Mouse (Mus musculus): ENCODE measurements at regions not wholly inside any gene's neighbourhood (a gene's known extent, or its start where the extent isn't known, plus 50 kb on each side); places are given as distances from the start of the nearest gene placed in this dataset.
A peak's percentile ranks its signal among the peaks of the same experiment; 100 is the strongest.

- no peaks in the 10 kb centered on the region for H3K36me3 ChIP-seq (ENCODE audit: control insufficient read depth, insufficient read depth, low read length)
- H3K4me1 ChIP-seq (replicated peaks; ENCODE audit: control insufficient read depth, insufficient read depth, low read length) = no peaks in the 10 kb centered on the region
- H3K4me2 ChIP-seq (replicated peaks; ENCODE audit: low read depth, low read length) = no peak overlapping the region
- H3K27ac ChIP-seq (ENCODE audit: low read depth, low read length) = no peak overlapping the region
- DNase-seq (ENCODE audit: low spot score) (no peak), ATAC-seq (ENCODE audit: low FRiP score) (no peak)
- H3K9ac ChIP-seq (ENCODE audit: low read depth, low read length) = no peak overlapping the region
- no peaks in the 10 kb centered on the region for H3K9me3 ChIP-seq (ENCODE audit: control insufficient read depth, low read length)
- WGBS = 84% methylated on average over 8 of the region's 8 CpGs
- H3K4me3 ChIP-seq (ENCODE audit: low read depth, low read length) = no peak overlapping the region
- H3K27me3 ChIP-seq (ENCODE audit: control insufficient read depth, insufficient read depth, low read length) = no peaks in the 10 kb centered on the region
Observed at GRCm38 (mm10) chr9:47428710-47429341, 101.1 kb upstream of the Cadm1 start.

- Histone ChIP-seq H3K36me3 (ENCODE audit: control insufficient read depth, insufficient read depth, low read length) (no peaks in the 10 kb centered on the region), H3K4me1 (replicated peaks; ENCODE audit: control insufficient read depth, insufficient read depth, low read length) (no peaks in the 10 kb centered on the region), H3K27ac (ENCODE audit: low read depth, low read length) (no peak overlapping the region), H3K9ac (ENCODE audit: low read depth, low read length) (no peak overlapping the region), H3K27me3 (ENCODE audit: control insufficient read depth, insufficient read depth, low read length) (no peaks in the 10 kb centered on the region), H3K4me2 (replicated peaks; ENCODE audit: low read depth, low read length) (no peak overlapping the region), H3K9me3 (ENCODE audit: control insufficient read depth, low read length) (no peaks in the 10 kb centered on the region), H3K4me3 (ENCODE audit: low read depth, low read length) (no peak overlapping the region)
- DNase-seq (ENCODE audit: low spot score) (no peak), ATAC-seq (ENCODE audit: low FRiP score) (no peak)
- no CpG with 5 or more reads among the region's 1 CpGs for WGBS
Observed at GRCm38 (mm10) chr9:47429691-47430090, 100.3 kb upstream of the Cadm1 start.

GRCm38 (mm10) chr9:47432715-47433114, 97.3 kb upstream of the Cadm1 start:
- no peak for DNase-seq (ENCODE audit: low spot score)
- 77% methylated on average over 4 of the region's 4 CpGs for WGBS
- ATAC-seq (ENCODE audit: low FRiP score) = no peak
- H3K9ac ChIP-seq (ENCODE audit: low read depth, low read length) = no peak overlapping the region
- no peak overlapping the region for H3K4me3 ChIP-seq (ENCODE audit: low read depth, low read length)
- no peaks in the 10 kb centered on the region for H3K4me1 ChIP-seq (replicated peaks; ENCODE audit: control insufficient read depth, insufficient read depth, low read length)
- H3K36me3 ChIP-seq (ENCODE audit: control insufficient read depth, insufficient read depth, low read length) = no peaks in the 10 kb centered on the region
- no peak overlapping the region for H3K27ac ChIP-seq (ENCODE audit: low read depth, low read length)
- H3K4me2 ChIP-seq (replicated peaks; ENCODE audit: low read depth, low read length) = no peak overlapping the region
- H3K27me3 ChIP-seq (ENCODE audit: control insufficient read depth, insufficient read depth, low read length) = no peaks in the 10 kb centered on the region
- no peaks in the 10 kb centered on the region for H3K9me3 ChIP-seq (ENCODE audit: control insufficient read depth, low read length)

GRCm38 (mm10) chr9:47433185-47433584, 96.8 kb upstream of the Cadm1 start:
- ATAC-seq (ENCODE audit: low FRiP score) (no peak), DNase-seq (ENCODE audit: low spot score) (no peak)
- H3K27me3 ChIP-seq (ENCODE audit: control insufficient read depth, insufficient read depth, low read length) = no peaks in the 10 kb centered on the region
- no peaks in the 10 kb centered on the region for H3K36me3 ChIP-seq (ENCODE audit: control insufficient read depth, insufficient read depth, low read length)
- 74% methylated on average over 2 of the region's 2 CpGs for WGBS
- H3K9me3 ChIP-seq (ENCODE audit: control insufficient read depth, low read length) = no peaks in the 10 kb centered on the region
- H3K9ac ChIP-seq (ENCODE audit: low read depth, low read length) = no peak overlapping the region
- H3K4me3 ChIP-seq (ENCODE audit: low read depth, low read length) = no peak overlapping the region
- H3K4me1 ChIP-seq (replicated peaks; ENCODE audit: control insufficient read depth, insufficient read depth, low read length) = no peaks in the 10 kb centered on the region
- H3K27ac ChIP-seq (ENCODE audit: low read depth, low read length) = no peak overlapping the region
- H3K4me2 ChIP-seq (replicated peaks; ENCODE audit: low read depth, low read length) = no peak overlapping the region

GRCm38 (mm10) chr9:47434091-47434490, 95.9 kb upstream of the Cadm1 start:
- 97% methylated on average over 2 of the region's 2 CpGs for WGBS

GRCm38 (mm10) chr9:47438976-47439375, 91.0 kb upstream of the Cadm1 start:
- WGBS = 75% methylated on average over 4 of the region's 4 CpGs
- ATAC-seq (ENCODE audit: low FRiP score) (no peak), DNase-seq (ENCODE audit: low spot score) (no peak)
- H3K27ac ChIP-seq (ENCODE audit: low read depth, low read length) = no peak overlapping the region
- no peaks in the 10 kb centered on the region for H3K36me3 ChIP-seq (ENCODE audit: control insufficient read depth, insufficient read depth, low read length)
- H3K9ac ChIP-seq (ENCODE audit: low read depth, low read length) = no peak overlapping the region
- no peaks in the 10 kb centered on the region for H3K4me1 ChIP-seq (replicated peaks; ENCODE audit: control insufficient read depth, insufficient read depth, low read length)
- no peaks in the 10 kb centered on the region for H3K9me3 ChIP-seq (ENCODE audit: control insufficient read depth, low read length)
- H3K4me2 ChIP-seq (replicated peaks; ENCODE audit: low read depth, low read length) = no peak overlapping the region
- no peaks in the 10 kb centered on the region for H3K27me3 ChIP-seq (ENCODE audit: control insufficient read depth, insufficient read depth, low read length)
- no peak overlapping the region for H3K4me3 ChIP-seq (ENCODE audit: low read depth, low read length)

More at GRCm38 (mm10) chr9:47434091-47434490, 95.9 kb upstream of the Cadm1 start:
- Histone ChIP-seq H3K9ac (ENCODE audit: low read depth, low read length) (no peak overlapping the region), H3K27me3 (ENCODE audit: control insufficient read depth, insufficient read depth, low read length) (no peaks in the 10 kb centered on the region), H3K4me1 (replicated peaks; ENCODE audit: control insufficient read depth, insufficient read depth, low read length) (no peaks in the 10 kb centered on the region), H3K4me2 (replicated peaks; ENCODE audit: low read depth, low read length) (no peak overlapping the region), H3K36me3 (ENCODE audit: control insufficient read depth, insufficient read depth, low read length) (no peaks in the 10 kb centered on the region), H3K9me3 (ENCODE audit: control insufficient read depth, low read length) (no peaks in the 10 kb centered on the region), H3K27ac (ENCODE audit: low read depth, low read length) (no peak overlapping the region), H3K4me3 (ENCODE audit: low read depth, low read length) (no peak overlapping the region)
- DNase-seq (ENCODE audit: low spot score) (no peak), ATAC-seq (ENCODE audit: low FRiP score) (no peak)

GRCm38 (mm10) chr9:47439506-47439905, 90.5 kb upstream of the Cadm1 start:
- ATAC-seq (ENCODE audit: low FRiP score) (no peak), DNase-seq (ENCODE audit: low spot score) (peak; percentile 26)
- H3K4me1 ChIP-seq (replicated peaks; ENCODE audit: control insufficient read depth, insufficient read depth, low read length) = no peaks in the 10 kb centered on the region
- H3K4me3 ChIP-seq (ENCODE audit: low read depth, low read length) = peak overlapping the region; percentile 4; the same call in 1 of the 2 replicates
- no peak overlapping the region for H3K27ac ChIP-seq (ENCODE audit: low read depth, low read length)
- no peak overlapping the region for H3K9ac ChIP-seq (ENCODE audit: low read depth, low read length)
- WGBS = 32% methylated on average over 11 of the region's 11 CpGs
- H3K4me2 ChIP-seq (replicated peaks; ENCODE audit: low read depth, low read length) = no peak overlapping the region; the same call in 1 of the 2 replicates
- H3K27me3 ChIP-seq (ENCODE audit: control insufficient read depth, insufficient read depth, low read length) = no peaks in the 10 kb centered on the region
- H3K9me3 ChIP-seq (ENCODE audit: control insufficient read depth, low read length) = no peaks in the 10 kb centered on the region
- H3K36me3 ChIP-seq (ENCODE audit: control insufficient read depth, insufficient read depth, low read length) = no peaks in the 10 kb centered on the region

GRCm38 (mm10) chr9:47440128-47440527, 89.8 kb upstream of the Cadm1 start:
- Histone ChIP-seq H3K9ac (ENCODE audit: low read depth, low read length) (no peak overlapping the region), H3K4me2 (replicated peaks; ENCODE audit: low read depth, low read length) (no peak overlapping the region), H3K4me1 (replicated peaks; ENCODE audit: control insufficient read depth, insufficient read depth, low read length) (no peaks in the 10 kb centered on the region), H3K27ac (ENCODE audit: low read depth, low read length) (no peak overlapping the region), H3K27me3 (ENCODE audit: control insufficient read depth, insufficient read depth, low read length) (no peaks in the 10 kb centered on the region), H3K4me3 (ENCODE audit: low read depth, low read length) (no peak overlapping the region), H3K36me3 (ENCODE audit: control insufficient read depth, insufficient read depth, low read length) (no peaks in the 10 kb centered on the region), H3K9me3 (ENCODE audit: control insufficient read depth, low read length) (no peaks in the 10 kb centered on the region)
- DNase-seq (ENCODE audit: low spot score) (peak; percentile 31), ATAC-seq (ENCODE audit: low FRiP score) (no peak)
- 20% methylated on average over 6 of the region's 6 CpGs for WGBS

- WGBS = 88% methylated on average over 8 of the region's 8 CpGs
- ATAC-seq (ENCODE audit: low FRiP score) = no peak
- no peak for DNase-seq (ENCODE audit: low spot score)
Observed at GRCm38 (mm10) chr9:47441155-47441554, 88.8 kb upstream of the Cadm1 start.

More at GRCm38 (mm10) chr9:47441155-47441554, 88.8 kb upstream of the Cadm1 start:
- Histone ChIP-seq H3K9ac (ENCODE audit: low read depth, low read length) (no peak overlapping the region), H3K4me1 (replicated peaks; ENCODE audit: control insufficient read depth, insufficient read depth, low read length) (no peaks in the 10 kb centered on the region), H3K4me3 (ENCODE audit: low read depth, low read length) (no peak overlapping the region), H3K4me2 (replicated peaks; ENCODE audit: low read depth, low read length) (no peak overlapping the region), H3K27me3 (ENCODE audit: control insufficient read depth, insufficient read depth, low read length) (no peaks in the 10 kb centered on the region), H3K36me3 (ENCODE audit: control insufficient read depth, insufficient read depth, low read length) (no peaks in the 10 kb centered on the region), H3K9me3 (ENCODE audit: control insufficient read depth, low read length) (no peaks in the 10 kb centered on the region), H3K27ac (ENCODE audit: low read depth, low read length) (no peak overlapping the region)

Data from hindbrain, embryonic 11.5 days (tissue).